Mouse (Mus musculus) myocyte (in vitro differentiated cells): ENCODE data around the gene Il13.

ENCODE experiments used
- MAX ChIP-seq: IDR thresholded peaks from one replicate; pipeline ENCODE4 v1.6.1; 2011; ENCODE audit warnings: low read depth, mild to moderate bottlenecking, control low read depth
- MYOD1 ChIP-seq, 3 experiments: IDR thresholded peaks; one replicate each; pipeline ENCODE4 v1.6.1; 2011; ENCODE audit warnings: control low read depth in 2 of 3, low read depth in 2 of 3, mild to moderate bottlenecking in 2 of 3, moderate library complexity in 1 of 3; ENCODE audit not compliant: insufficient read length in 2 of 3, control insufficient read depth in 1 of 3
- MYOG ChIP-seq, 3 experiments: IDR thresholded peaks; one replicate each; pipeline ENCODE4 v1.6.1; 2011; ENCODE audit warnings: control low read depth in 2 of 3, low read depth in 2 of 3, mild to moderate bottlenecking in 2 of 3; ENCODE audit not compliant: insufficient read length in 2 of 3, control insufficient read depth in 1 of 3, insufficient read depth in 1 of 3
- POLR2A ChIP-seq: IDR thresholded peaks from one replicate; pipeline ENCODE4 v1.6.1; 2011; ENCODE audit warnings: low read depth, mild to moderate bottlenecking, control low read depth, moderate library complexity; ENCODE audit not compliant: insufficient read length
- POLR2AphosphoS2 ChIP-seq: IDR thresholded peaks from one replicate; pipeline ENCODE4 v1.6.1; 2011; ENCODE audit warnings: low read depth, control low read depth; ENCODE audit not compliant: insufficient read length
- TCF3 ChIP-seq: IDR thresholded peaks from one replicate; pipeline ENCODE4 v1.6.1; 2011; ENCODE audit warnings: low read depth, control low read depth; ENCODE audit not compliant: insufficient read length
- USF1 ChIP-seq: IDR thresholded peaks from one replicate; pipeline ENCODE4 v1.6.1; 2011; ENCODE audit warnings: low read depth, mild to moderate bottlenecking, control low read depth, moderate library complexity

GRCm38 (mm10) chr11:53627859-53628258 lies 6.6 kb downstream of the Il13 start:
- TF ChIP-seq POLR2A (no peak), USF1 (no peak), MAX (no peak), POLR2AphosphoS2 (no peak), TCF3 (no peak), MYOG (IDR thresholded peaks at IDR 0.05; ENCODE audit: control insufficient read depth in 1 of 3, insufficient read depth in 1 of 3, insufficient read length in 2 of 3, low read depth in 2 of 3) (no peak), MYOD1 (IDR thresholded peaks at IDR 0.05; ENCODE audit: control insufficient read depth in 1 of 3, insufficient read length in 2 of 3, low read depth in 2 of 3) (no peak)
